Mouse (Mus musculus): ENCODE results near the gene Amfr.

The Amfr gene

DNA sequence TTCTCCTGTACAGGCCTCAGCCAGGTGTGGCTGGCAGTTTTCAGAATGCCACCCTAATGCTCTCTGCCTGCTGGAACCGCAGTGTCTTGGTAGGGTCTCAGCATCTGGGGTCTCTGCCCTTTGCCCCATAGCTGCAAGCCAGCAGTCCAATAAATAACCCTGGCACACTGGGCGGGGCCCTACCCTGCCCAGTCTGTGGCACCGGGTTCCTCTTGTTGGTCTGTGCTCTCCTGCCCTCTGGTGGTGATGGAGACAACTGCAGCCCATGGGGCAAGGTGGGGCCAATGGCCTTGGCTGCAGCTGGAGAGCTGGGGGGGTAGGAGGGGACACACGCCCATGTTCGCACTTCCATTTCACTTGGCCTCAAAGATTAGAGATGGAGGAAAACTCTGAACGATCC, 79.8 kb downstream of the Amfr start:
- DNase-seq (ENCODE audit: low read depth, low spot score), result peak; percentile 63

DNA sequence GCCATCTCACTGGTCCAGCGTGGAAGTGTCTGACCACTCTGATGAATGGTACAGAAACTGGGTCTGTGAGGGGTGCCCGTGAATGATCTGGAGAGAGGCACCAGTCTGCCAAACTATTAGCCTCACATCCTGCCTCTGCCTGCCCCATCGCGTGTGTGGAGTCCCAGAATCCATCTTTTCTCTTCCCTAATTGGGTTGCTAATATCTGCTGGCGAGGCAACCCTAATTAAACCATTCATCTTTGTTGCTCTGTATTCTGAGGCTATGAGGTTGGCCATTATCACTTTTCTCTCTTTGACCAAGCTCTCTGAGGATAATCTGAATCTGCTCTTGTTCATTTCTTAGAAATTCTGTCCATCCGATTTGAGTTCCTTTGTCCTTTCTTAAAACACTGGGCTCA, 81.3 kb downstream of the Amfr start:
- no peak for DNase-seq (ENCODE audit: low read depth, low spot score)

DNA sequence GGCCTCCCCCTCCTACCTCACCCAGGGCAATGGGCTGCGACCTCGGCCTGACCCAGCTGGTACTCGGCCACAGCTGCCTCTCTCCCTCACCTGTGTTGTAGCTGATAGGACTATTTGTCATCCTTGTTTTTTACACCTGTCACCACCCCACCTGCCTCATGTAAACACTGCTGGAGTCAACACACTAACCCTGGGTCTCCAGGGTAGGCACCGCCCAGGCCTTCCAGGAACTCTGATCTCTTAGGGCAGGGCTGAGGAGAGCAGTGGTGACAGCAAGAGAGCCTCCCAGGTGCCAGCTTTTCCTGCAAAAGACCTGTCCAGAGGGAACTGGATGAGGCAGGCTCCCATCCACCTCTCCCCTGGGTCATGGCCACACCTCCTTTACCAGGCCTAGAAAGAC, 83.4 kb downstream of the Amfr start:
- DNase-seq (ENCODE audit: low read depth, low spot score), result no peak

GRCm38 (mm10) chr8:93925513-93925912, 87.1 kb downstream of the Amfr start:
- no peak for DNase-seq (ENCODE audit: low read depth, low spot score)

GRCm38 (mm10) chr8:93923897-93924334, 88.7 kb downstream of the Amfr start:
- DNase-seq (ENCODE audit: low read depth, low spot score), result peak; percentile 55
